Mouse (Mus musculus) intestine, embryonic 15.5 days (tissue): ENCODE measurements around the gene Stx17. TPM values are rescaled to one million over a fixed set of nuclear protein-coding genes. Genes with fewer than 3 reads are reported as not detected.

ENCODE experiments used
- ATAC-seq: fragments of 200-750 bp; cut with Nextera tagmentation; 2 replicates; pipeline ENCODE4 v1.8.0; 2017; ENCODE audit warnings: moderate TSS enrichment, moderate library complexity
- H3K27ac ChIP-seq: fragments of 300-500 bp; sonication (generic); 2 replicates; pipeline ENCODE4 v1.5.1; 2015; ENCODE audit warnings: mild to moderate bottlenecking, inconsistent platforms
- H3K27me3 ChIP-seq: fragments of 300-500 bp; sonication (generic); replicated peaks from 2 replicates; pipeline ENCODE4 v1.6.1; 2015; ENCODE audit warnings: inconsistent platforms
- H3K36me3 ChIP-seq: fragments of 300-500 bp; sonication (generic); 2 replicates; pipeline ENCODE4 v1.6.1; 2015; ENCODE audit warnings: inconsistent platforms
- H3K4me1 ChIP-seq: fragments of 300-500 bp; sonication (generic); replicated peaks from 2 replicates; pipeline ENCODE4 v1.6.1; 2015; ENCODE audit warnings: inconsistent platforms
- H3K4me2 ChIP-seq: fragments of 300-500 bp; sonication (generic); replicated peaks from 2 replicates; pipeline ENCODE4 v1.6.1; 2015; ENCODE audit warnings: mild to moderate bottlenecking, inconsistent platforms
- H3K4me3 ChIP-seq: fragments of 300-500 bp; sonication (generic); replicated peaks from 2 replicates; pipeline ENCODE4 v1.5.1; 2015; ENCODE audit warnings: inconsistent platforms
- H3K9ac ChIP-seq: fragments of 300-500 bp; sonication (generic); 2 replicates; pipeline ENCODE4 v1.6.1; 2015; ENCODE audit warnings: inconsistent platforms
- H3K9me3 ChIP-seq: fragments of 300-500 bp; sonication (generic); 2 replicates; pipeline ENCODE4 v1.6.1; 2016; ENCODE audit warnings: inconsistent platforms
- WGBS: fragments of 180-500 bp; shearing (Covaris S2); methylation state at CpG from one replicate; pipeline ENCODE4 v1.1.7; 2015; 5-methylcytosine and 5-hydroxymethylcytosine counted together
- polyA plus RNA-seq: library from polyadenylated mRNA; unstranded; fragments of >200 nt; fragmentation: Nextera tagmentation; extraction: Ambion mirVana; gene quantifications from 2 replicates; pipeline ENCODE4 v1.2.1, GENCODE M21; 2015

The Stx17 gene
- polyA plus RNA-seq, 1 experiment from 2014 or later = 27.1 TPM

DNA sequence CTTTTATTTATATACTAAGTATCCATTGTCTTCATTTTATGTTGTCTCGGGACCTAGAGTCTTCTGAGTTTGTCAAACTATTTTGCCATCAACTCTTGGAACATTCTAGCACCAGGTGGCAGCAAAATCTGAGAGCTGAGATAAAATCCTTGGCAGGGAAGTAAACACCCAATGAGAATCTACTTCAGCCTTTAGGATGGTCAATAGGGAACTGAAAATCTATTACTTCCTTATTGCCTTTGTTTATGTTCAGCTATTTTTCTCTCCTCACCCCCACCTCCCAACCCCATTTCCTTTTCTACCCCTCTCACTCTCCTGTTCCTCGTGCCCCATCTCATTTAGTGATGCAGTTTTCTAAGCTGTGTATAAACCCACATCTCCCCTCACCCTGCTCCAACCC is 16.1 kb upstream of the Stx17 start:
- no peaks in the 10 kb centered on the region for H3K27me3 ChIP-seq
- H3K4me1 ChIP-seq = no peaks in the 10 kb centered on the region
- no peak overlapping the region for H3K4me3 ChIP-seq
- no peak for ATAC-seq
- H3K36me3 ChIP-seq = no peaks in the 10 kb centered on the region
- WGBS = 55% methylated on average over 2 of the region's 2 CpGs
- H3K4me2 ChIP-seq = no peak overlapping the region
- no peaks in the 10 kb centered on the region for H3K9me3 ChIP-seq
- H3K9ac ChIP-seq = no peak overlapping the region
- H3K27ac ChIP-seq = no peak overlapping the region

DNA sequence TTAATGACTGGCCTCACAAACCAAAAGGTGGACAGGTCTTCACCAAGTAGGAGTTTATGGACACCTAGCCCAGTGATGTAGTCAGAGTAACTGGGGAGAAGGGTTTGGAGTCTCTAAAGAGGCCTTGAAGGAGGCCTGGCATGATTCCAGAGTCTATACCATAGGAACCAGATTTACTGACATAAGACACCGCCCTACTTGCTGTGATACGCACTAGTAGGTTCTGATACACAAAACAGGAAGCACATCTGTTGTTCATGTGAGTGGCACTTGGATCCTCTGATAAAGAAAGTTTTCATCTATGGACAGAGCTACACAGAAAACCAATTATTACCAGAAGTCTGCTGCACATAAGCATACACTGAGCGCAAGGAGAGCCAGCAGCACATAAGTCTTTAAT is 14.4 kb upstream of the Stx17 start:
- Histone ChIP-seq H3K4me3 (no peak overlapping the region), H3K9me3 (no peaks in the 10 kb centered on the region), H3K36me3 (no peaks in the 10 kb centered on the region), H3K4me2 (no peak overlapping the region), H3K27me3 (no peaks in the 10 kb centered on the region), H3K4me1 (no peaks in the 10 kb centered on the region), H3K9ac (no peak overlapping the region), H3K27ac (no peak overlapping the region)
- 89% methylated on average over 3 of the region's 3 CpGs for WGBS
- ATAC-seq = no peak

DNA sequence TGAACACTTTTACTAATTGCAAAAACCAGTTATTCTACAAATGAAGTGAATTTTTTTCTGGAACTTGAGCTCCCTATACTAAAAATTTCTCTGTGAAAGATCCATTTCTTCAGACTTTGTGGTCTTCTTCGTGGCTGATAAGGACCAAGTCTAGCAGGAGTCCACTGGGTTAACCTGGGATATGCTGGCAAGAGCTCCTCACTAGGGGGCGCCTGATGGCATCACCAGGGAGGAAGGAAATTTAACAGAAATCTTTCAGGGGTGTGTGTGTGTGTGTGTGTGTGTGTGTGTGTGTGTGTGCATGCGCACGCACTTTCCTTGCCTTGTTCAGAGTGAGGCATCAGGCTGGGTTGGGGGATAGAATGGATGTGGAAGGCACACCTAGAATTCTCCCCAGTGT is 8.5 kb upstream of the Stx17 start:
- Histone ChIP-seq H3K4me3 (no peak overlapping the region), H3K36me3 (no peaks in the 10 kb centered on the region), H3K9me3 (no peaks in the 10 kb centered on the region), H3K4me1 (no peaks in the 10 kb centered on the region), H3K4me2 (no peak overlapping the region), H3K27me3 (no peaks in the 10 kb centered on the region), H3K9ac (no peak overlapping the region), H3K27ac (no peak overlapping the region)
- WGBS = 69% methylated on average over 4 of the region's 4 CpGs
- ATAC-seq = no peak

DNA sequence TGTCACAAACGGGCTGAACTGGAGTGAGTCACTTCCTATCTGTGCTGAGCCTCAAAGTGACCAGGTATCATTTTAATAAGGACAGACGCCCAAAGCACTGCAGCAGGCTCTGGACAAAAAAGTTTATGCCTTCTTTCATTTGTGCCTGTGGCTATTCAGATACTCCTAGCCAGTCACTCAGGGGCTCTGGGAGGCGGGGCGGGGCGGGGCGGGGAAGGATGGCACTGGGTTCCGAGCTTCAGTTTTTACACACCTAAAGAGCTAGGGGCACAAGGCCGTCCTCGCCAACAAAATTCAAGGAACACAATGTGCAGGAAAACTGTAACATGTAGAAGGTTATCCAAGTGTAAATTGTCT is 321 bp upstream of the Stx17 start:
- H3K36me3 ChIP-seq = no peaks in the 10 kb centered on the region
- H3K4me1 ChIP-seq = no peaks in the 10 kb centered on the region
- ATAC-seq = peak; percentile 90
- no peaks in the 10 kb centered on the region for H3K9me3 ChIP-seq
- H3K27ac ChIP-seq = no peak overlapping the region
- no peaks in the 10 kb centered on the region for H3K27me3 ChIP-seq
- H3K4me3 ChIP-seq = peak overlapping the region; percentile 77
- 4% methylated on average over 9 of the region's 9 CpGs for WGBS
- H3K4me2 ChIP-seq = peak overlapping the region; percentile 76
- no peak overlapping the region for H3K9ac ChIP-seq

DNA sequence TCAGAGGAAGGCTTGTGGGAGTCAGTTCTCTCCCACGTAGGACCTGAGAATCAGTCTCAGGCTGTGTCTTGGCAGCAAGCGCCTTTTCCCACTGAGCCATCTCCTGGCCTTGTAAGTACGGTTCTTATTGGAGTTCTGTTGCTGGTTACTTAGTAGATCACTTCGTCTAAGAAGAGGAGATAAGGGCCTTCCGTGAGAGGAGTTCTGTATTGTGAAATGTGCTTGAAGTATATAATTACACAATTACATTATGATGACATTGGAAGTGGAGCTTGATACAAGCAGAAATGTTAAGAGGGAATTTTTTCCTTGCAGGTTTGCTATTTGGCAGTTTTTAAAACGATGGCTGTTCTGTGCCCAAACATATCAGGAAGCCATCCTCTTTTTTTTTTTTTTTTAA is 5.6 kb downstream of the Stx17 start:
- Histone ChIP-seq H3K4me1 (no peaks in the 10 kb centered on the region), H3K4me2 (no peak overlapping the region), H3K4me3 (no peak overlapping the region), H3K9me3 (no peaks in the 10 kb centered on the region), H3K27ac (no peak overlapping the region), H3K9ac (no peak overlapping the region), H3K36me3 (no peaks in the 10 kb centered on the region), H3K27me3 (no peaks in the 10 kb centered on the region)
- 84% methylated on average over 6 of the region's 6 CpGs for WGBS
- no peak for ATAC-seq

DNA sequence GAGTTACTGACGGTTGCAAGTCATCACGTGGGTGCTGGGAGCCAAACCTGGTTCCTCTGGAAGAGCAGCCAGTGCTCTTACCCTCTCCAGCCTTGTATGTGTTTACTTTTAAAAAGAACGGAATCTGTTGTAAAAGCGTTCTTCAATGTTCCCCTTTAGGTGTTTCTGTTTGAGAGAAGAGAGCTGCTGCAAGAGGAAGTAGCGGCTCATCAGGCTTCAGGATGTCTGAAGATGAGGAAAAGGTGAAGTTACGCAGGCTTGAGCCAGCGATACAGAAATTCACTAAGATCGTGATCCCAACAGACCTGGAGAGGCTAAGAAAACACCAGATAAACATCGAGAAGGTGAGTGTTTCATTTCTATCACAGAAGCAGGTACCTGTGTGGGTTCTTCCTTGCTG is 6.9 kb downstream of the Stx17 start:
- Histone ChIP-seq H3K9me3 (no peaks in the 10 kb centered on the region), H3K4me1 (no peaks in the 10 kb centered on the region), H3K27me3 (no peaks in the 10 kb centered on the region), H3K36me3 (no peaks in the 10 kb centered on the region), H3K27ac (no peak overlapping the region), H3K4me2 (no peak overlapping the region), H3K9ac (no peak overlapping the region), H3K4me3 (no peak overlapping the region)
- ATAC-seq = no peak
- WGBS = 87% methylated on average over 9 of the region's 9 CpGs

DNA sequence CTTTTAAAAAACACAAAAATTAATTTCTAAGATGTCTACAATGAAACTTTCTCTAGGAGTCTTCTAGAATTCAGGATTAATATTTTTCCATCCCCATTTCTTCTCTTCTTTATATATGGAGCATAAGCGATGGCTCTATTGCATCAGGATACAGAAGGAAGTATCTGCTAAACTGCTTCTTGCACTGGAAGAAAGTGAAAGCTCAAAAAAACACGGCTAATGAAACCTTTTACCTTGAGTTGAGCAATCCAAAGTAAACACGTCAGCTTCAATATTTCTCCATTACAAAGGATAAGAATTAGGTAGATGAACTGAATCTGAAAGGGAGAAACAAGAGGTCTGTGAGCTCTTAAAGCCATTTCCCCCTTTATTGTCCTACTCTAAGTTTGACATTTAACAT is 8.0 kb downstream of the Stx17 start:
- Histone ChIP-seq H3K9me3 (no peaks in the 10 kb centered on the region), H3K36me3 (no peaks in the 10 kb centered on the region), H3K4me2 (no peak overlapping the region), H3K27me3 (no peaks in the 10 kb centered on the region), H3K4me3 (no peak overlapping the region), H3K27ac (no peak overlapping the region), H3K9ac (no peak overlapping the region), H3K4me1 (no peaks in the 10 kb centered on the region)
- ATAC-seq = no peak
- 74% methylated on average over 3 of the region's 3 CpGs for WGBS

DNA sequence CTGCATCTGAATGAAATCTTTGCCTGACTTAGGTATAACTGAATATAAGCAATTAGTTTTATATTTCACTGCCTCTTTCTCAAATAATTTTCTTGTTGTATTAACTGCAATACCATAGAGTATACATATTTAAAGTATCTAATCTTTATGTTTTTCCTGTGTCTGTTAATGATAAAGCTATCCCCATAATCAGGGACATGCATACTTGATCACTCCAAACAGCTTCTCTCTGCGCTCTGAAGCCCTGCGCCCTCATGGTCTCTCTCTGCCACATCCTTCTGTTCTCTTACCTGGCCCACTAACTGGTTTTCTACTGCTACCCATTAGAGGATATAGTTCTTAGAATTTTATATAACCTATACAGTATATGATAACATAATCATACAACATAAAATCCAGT is 24.8 kb downstream of the Stx17 start:
- Histone ChIP-seq H3K4me1 (no peaks in the 10 kb centered on the region), H3K36me3 (no peaks in the 10 kb centered on the region), H3K27ac (no peak overlapping the region), H3K9ac (no peak overlapping the region), H3K4me3 (no peak overlapping the region), H3K9me3 (no peaks in the 10 kb centered on the region), H3K27me3 (no peaks in the 10 kb centered on the region), H3K4me2 (no peak overlapping the region)
- no peak for ATAC-seq
- WGBS = 94% methylated on average over 2 of the region's 2 CpGs

DNA sequence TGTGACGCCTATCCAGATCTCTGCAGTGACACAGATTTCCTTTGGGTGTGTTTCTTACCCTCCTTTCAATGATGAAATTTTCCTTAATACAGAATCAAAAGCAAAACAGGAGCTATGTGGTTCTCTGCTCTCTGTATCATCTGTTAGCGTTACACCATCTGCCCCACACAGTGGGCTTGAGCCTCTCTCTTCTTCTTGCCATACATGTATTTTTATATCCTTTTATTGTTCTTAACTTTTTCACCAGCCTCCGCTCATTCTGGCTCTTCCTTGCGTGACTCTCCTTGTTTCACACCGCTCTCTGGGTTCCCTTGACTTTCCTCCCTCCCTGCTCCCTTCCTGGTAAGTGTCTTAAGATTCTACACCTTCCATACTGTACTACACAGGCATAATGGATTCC is 28.5 kb downstream of the Stx17 start:
- 88% methylated on average over 5 of the region's 5 CpGs for WGBS
- no peak overlapping the region for H3K4me2 ChIP-seq
- H3K9me3 ChIP-seq = no peaks in the 10 kb centered on the region
- H3K27ac ChIP-seq = no peak overlapping the region
- H3K4me1 ChIP-seq = no peaks in the 10 kb centered on the region
- ATAC-seq = no peak
- no peak overlapping the region for H3K9ac ChIP-seq
- H3K27me3 ChIP-seq = no peaks in the 10 kb centered on the region
- H3K4me3 ChIP-seq = no peak overlapping the region
- H3K36me3 ChIP-seq = no peaks in the 10 kb centered on the region

DNA sequence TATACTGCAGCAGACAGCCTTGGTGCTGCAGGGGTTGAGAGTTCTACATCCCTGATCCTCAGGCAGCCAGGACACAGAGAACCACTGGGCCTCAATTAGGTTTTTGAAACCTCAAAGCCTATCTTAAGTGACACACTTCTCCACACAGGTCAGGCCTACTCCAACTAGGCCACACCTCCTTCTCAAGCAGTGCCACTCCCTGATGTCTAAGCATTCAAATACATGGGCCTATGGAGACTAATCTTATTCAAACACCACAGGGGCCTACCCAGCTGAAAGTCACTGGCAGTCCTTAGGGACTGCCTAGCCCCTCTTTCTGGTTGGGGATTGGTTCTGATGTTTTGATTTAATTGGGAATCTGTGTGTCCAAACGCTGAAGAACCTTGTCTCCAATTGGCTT is 31.1 kb downstream of the Stx17 start:
- no peak for ATAC-seq
- no peak overlapping the region for H3K9ac ChIP-seq
- H3K27me3 ChIP-seq = no peaks in the 10 kb centered on the region
- H3K9me3 ChIP-seq = no peaks in the 10 kb centered on the region
- no peaks in the 10 kb centered on the region for H3K36me3 ChIP-seq
- no peak overlapping the region for H3K4me3 ChIP-seq
- H3K4me2 ChIP-seq = no peak overlapping the region
- no peak overlapping the region for H3K27ac ChIP-seq
- 74% methylated on average over 1 of the region's 1 CpGs for WGBS
- no peaks in the 10 kb centered on the region for H3K4me1 ChIP-seq

DNA sequence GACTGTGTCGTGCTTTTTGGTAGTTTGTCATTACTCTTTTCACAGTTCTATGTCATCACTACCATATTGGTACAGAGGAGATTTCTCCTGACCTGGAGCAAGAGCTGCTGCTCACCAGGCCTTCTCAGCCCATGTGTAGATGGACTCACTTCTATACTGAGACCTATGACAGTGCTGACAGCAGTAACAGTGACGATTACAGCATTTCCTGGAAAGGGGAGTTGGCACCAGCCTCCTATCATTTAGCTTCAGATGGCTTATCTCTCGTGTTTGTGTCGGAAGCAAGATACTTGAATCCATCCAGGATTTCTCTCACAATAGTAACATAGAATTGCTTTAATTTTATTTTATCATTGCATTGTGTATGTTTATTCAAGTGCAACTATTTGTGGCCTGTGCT is 35.7 kb downstream of the Stx17 start:
- Histone ChIP-seq H3K4me1 (no peaks in the 10 kb centered on the region), H3K36me3 (no peaks in the 10 kb centered on the region), H3K9me3 (no peaks in the 10 kb centered on the region), H3K9ac (no peak overlapping the region), H3K27ac (no peak overlapping the region), H3K4me3 (no peak overlapping the region), H3K27me3 (no peaks in the 10 kb centered on the region), H3K4me2 (no peak overlapping the region)
- no peak for ATAC-seq
- 78% methylated on average over 4 of the region's 4 CpGs for WGBS

DNA sequence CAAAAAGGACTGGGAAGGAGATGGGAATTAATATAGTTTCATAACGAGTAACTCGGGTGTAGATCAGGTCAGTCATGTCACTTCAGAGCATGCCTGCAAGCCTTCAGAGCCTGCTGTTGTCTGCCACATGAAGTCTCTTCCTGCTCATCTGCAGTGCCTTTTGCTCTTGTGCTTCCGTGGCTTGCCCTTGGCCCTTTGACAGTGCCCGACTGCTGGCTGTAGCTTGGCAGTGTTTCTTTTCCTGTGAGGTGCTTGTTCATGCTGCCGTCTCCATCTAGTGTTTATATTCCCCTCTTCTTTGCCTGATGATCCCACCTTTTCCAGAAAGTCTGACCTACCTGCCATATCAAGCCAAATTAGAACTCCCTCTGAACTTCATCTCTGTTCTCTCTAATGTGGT is 39.1 kb downstream of the Stx17 start:
- no peak overlapping the region for H3K4me2 ChIP-seq
- no peaks in the 10 kb centered on the region for H3K9me3 ChIP-seq
- no peak overlapping the region for H3K27ac ChIP-seq
- 74% methylated on average over 5 of the region's 5 CpGs for WGBS
- no peak for ATAC-seq
- no peaks in the 10 kb centered on the region for H3K27me3 ChIP-seq
- H3K4me1 ChIP-seq = no peaks in the 10 kb centered on the region
- H3K4me3 ChIP-seq = no peak overlapping the region
- no peak overlapping the region for H3K9ac ChIP-seq
- 0 out of 2 replicates have a peak, but pooled peaks cover 2% of the 10 kb centered on the region for H3K36me3 ChIP-seq

DNA sequence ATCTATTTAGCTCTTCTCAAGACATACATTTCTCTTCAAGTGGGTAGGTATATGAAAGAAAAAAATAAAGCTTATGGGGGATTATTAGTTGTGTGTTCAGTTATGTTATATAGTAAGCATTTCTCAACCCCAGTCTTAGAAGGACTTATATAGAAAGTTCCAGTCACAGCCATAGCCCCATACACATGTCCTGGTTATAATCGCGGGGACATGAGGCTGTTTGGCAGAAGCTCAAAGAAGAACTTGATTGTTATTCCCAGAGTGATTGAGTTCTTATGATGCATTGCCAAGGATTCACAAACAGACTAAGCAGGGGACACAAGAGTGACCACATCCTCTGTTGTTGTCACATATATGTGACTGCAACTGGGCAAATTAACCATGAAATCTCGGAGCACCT is 51.0 kb downstream of the Stx17 start:
- H3K36me3 ChIP-seq = no peaks in the 10 kb centered on the region
- no peak overlapping the region for H3K27ac ChIP-seq
- no peaks in the 10 kb centered on the region for H3K27me3 ChIP-seq
- H3K4me2 ChIP-seq = no peak overlapping the region
- no peak overlapping the region for H3K4me3 ChIP-seq
- ATAC-seq = no peak
- WGBS = 88% methylated on average over 3 of the region's 3 CpGs
- no peaks in the 10 kb centered on the region for H3K9me3 ChIP-seq
- H3K9ac ChIP-seq = no peak overlapping the region
- H3K4me1 ChIP-seq = no peaks in the 10 kb centered on the region

DNA sequence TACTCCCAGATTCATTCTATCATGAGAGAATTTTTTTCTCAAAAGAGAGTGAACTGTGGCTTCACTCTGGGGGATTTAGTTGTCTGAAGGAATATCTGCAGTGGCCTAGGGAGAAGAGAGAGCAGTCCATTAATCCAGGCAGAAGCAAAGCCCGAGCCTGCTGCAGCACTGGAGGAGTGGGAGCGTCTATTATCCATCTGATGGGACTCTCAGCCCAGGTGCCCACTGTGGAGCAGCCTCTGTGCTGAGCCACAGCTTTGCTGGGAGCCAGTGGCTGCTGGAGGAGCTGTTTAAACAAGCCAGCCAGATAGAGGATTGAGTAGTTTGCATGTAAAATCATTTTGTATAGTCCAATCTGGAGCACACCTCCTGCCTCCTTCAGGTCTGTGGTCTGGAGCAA is 56.2 kb downstream of the Stx17 start:
- Histone ChIP-seq H3K27ac (no peak overlapping the region), H3K36me3 (peaks cover 3% of the 10 kb centered on the region; the same call in 1 of the 2 replicates), H3K4me2 (no peak overlapping the region), H3K27me3 (no peaks in the 10 kb centered on the region), H3K9me3 (no peaks in the 10 kb centered on the region), H3K4me1 (no peaks in the 10 kb centered on the region), H3K9ac (no peak overlapping the region), H3K4me3 (no peak overlapping the region)
- no peak for ATAC-seq
- WGBS = 44% methylated on average over 2 of the region's 2 CpGs
